Mouse (Mus musculus): Measurements from ENCODE around the gene Rasgef1b. TPM values are rescaled to one million over a fixed set of nuclear protein-coding genes. Genes with fewer than 3 reads are reported as not detected.

The Rasgef1b gene
- polyA plus RNA-seq, 1 experiment from 2014 or later, result 8.8 TPM

DNA sequence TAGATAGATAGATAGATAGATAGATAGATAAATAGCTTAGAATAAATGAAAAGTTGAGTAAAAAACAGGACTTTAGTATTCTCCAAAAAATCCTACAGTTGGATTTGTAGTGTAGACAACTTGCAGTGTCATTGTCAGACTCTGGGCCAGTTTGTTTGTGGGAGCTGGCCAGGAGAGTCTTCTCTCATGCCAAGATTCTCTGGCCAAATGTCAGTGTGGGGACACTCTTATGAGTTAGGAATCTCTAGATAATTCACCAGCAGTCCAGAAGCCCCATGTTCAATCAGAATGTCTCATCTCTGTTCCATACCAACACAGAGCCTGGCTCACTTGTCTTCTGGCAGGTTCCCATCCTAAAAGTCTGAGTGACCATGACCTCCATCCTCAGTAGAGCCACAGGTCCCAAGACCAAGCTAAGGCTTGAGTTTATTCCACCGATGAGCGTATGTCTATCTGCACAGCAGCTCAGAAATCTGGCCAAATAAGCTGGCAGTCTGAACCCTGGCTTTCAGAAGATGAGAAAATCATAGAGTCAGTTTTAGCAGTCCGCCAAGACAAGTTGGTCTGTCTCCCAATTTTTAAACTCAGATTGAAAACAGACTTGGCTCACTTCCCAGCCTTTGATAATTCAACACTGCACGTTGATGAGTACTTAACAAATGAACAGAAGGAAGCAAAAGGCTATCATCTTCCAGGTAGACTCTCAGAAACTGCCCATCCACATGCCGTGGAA is 143.5 kb downstream of the Rasgef1b start:
- H3K9me3 ChIP-seq (ENCODE audit: control insufficient read depth, low read length), result no peaks in the 10 kb centered on the region
- H3K27me3 ChIP-seq (ENCODE audit: control insufficient read depth, insufficient read depth, low read length), result 0 out of 2 replicates have a peak, but pooled peaks cover under 1% of the 10 kb centered on the region
- no peaks in the 10 kb centered on the region for H3K4me1 ChIP-seq (ENCODE audit: control insufficient read depth, insufficient read depth, low read length)
- no peak for ATAC-seq (ENCODE audit: low FRiP score, low TSS enrichment)
- no peak overlapping the region for H3K4me3 ChIP-seq (ENCODE audit: low read length)
- WGBS, result 78% methylated on average over 5 of the region's 5 CpGs
- H3K9ac ChIP-seq (ENCODE audit: low read depth, low read length), result no peak overlapping the region
- H3K27ac ChIP-seq (ENCODE audit: low read depth, low read length), result no peak overlapping the region
- H3K4me2 ChIP-seq (replicated peaks; ENCODE audit: low read depth, low read length), result no peak overlapping the region
- no peaks in the 10 kb centered on the region for H3K36me3 ChIP-seq (ENCODE audit: control insufficient read depth, insufficient read depth, low read length)

DNA sequence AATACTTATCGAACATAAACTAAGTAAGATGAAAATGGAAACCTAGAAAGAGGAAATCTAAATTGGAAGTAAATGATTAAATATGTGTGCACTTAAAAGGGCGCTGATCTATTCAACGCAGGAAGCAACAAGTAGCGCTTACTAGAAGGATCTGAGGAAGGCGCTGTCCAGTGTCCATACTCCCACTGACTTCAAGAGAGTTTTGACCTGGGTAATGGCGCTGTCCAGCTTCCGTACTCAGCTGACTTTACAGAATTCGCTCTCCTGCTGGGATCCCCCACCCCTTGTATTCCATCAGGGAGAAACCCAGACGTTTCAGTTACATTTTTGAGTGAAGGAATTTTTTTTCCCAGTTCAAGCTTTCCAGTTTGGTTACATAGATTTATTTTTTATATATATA is 144.6 kb downstream of the Rasgef1b start:
- H3K27me3 ChIP-seq (ENCODE audit: control insufficient read depth, insufficient read depth, low read length), result no peaks in the 10 kb centered on the region
- H3K9me3 ChIP-seq (ENCODE audit: control insufficient read depth, low read length), result no peaks in the 10 kb centered on the region
- H3K4me3 ChIP-seq (ENCODE audit: low read length), result no peak overlapping the region
- H3K36me3 ChIP-seq (ENCODE audit: control insufficient read depth, insufficient read depth, low read length), result no peaks in the 10 kb centered on the region
- H3K9ac ChIP-seq (ENCODE audit: low read depth, low read length), result no peak overlapping the region
- no peak overlapping the region for H3K4me2 ChIP-seq (replicated peaks; ENCODE audit: low read depth, low read length)
- ATAC-seq (ENCODE audit: low FRiP score, low TSS enrichment), result no peak
- WGBS, result 75% methylated on average over 9 of the region's 9 CpGs
- no peak overlapping the region for H3K27ac ChIP-seq (ENCODE audit: low read depth, low read length)
- no peaks in the 10 kb centered on the region for H3K4me1 ChIP-seq (ENCODE audit: control insufficient read depth, insufficient read depth, low read length)

DNA sequence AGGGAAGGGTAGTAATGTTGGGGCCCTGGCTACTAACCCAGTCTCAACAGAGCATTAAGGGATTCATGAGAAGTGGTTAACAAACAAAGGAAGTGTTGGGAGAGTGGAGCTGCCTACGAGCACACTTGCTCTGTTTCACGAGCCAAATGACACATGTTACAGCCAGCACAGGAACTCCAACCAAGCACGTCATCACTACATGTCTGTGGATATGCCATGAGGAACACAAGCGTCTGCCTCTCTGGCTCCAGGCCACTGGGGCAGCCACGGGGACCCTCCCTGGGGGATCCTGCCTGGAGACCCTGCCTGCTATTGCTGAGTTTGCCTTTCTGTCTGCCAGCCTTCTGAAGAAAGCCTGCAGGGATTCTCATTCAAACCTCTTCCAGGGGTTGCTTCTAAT is 146.8 kb downstream of the Rasgef1b start:
- Histone ChIP-seq H3K27me3 (ENCODE audit: control insufficient read depth, insufficient read depth, low read length) (no peaks in the 10 kb centered on the region), H3K4me1 (ENCODE audit: control insufficient read depth, insufficient read depth, low read length) (no peaks in the 10 kb centered on the region), H3K36me3 (ENCODE audit: control insufficient read depth, insufficient read depth, low read length) (no peaks in the 10 kb centered on the region), H3K4me3 (ENCODE audit: low read length) (no peak overlapping the region), H3K27ac (ENCODE audit: low read depth, low read length) (no peak overlapping the region), H3K4me2 (replicated peaks; ENCODE audit: low read depth, low read length) (no peak overlapping the region), H3K9me3 (ENCODE audit: control insufficient read depth, low read length) (no peaks in the 10 kb centered on the region), H3K9ac (ENCODE audit: low read depth, low read length) (no peak overlapping the region)
- 33% methylated on average over 5 of the region's 5 CpGs for WGBS
- no peak for ATAC-seq (ENCODE audit: low FRiP score, low TSS enrichment)

DNA sequence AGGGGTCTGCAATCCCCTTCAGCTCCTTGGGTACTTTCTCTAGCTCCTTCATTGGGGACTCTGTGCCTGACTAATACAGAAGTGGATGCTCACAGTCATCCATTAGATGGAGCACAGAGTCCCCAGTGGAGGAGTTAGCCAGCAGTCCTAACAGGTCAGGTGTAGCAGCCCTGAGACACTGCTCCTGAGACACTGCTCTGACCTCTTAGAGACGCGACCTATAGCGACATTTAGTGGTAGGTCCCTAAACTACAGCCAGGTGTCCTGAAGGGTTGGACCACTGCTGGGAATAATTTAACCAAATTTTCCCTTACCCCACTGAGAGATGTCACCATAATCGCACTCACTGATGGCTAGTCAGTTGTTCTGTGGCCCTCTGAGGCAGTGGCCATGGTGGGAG is 150.2 kb downstream of the Rasgef1b start:
- WGBS, result 8% methylated on average over 4 of the region's 4 CpGs
- no peak overlapping the region for H3K27ac ChIP-seq (ENCODE audit: low read depth, low read length)
- no peaks in the 10 kb centered on the region for H3K4me1 ChIP-seq (ENCODE audit: control insufficient read depth, insufficient read depth, low read length)
- H3K36me3 ChIP-seq (ENCODE audit: control insufficient read depth, insufficient read depth, low read length), result no peaks in the 10 kb centered on the region
- H3K9ac ChIP-seq (ENCODE audit: low read depth, low read length), result no peak overlapping the region
- no peak overlapping the region for H3K4me3 ChIP-seq (ENCODE audit: low read length)
- no peaks in the 10 kb centered on the region for H3K27me3 ChIP-seq (ENCODE audit: control insufficient read depth, insufficient read depth, low read length)
- no peaks in the 10 kb centered on the region for H3K9me3 ChIP-seq (ENCODE audit: control insufficient read depth, low read length)
- H3K4me2 ChIP-seq (replicated peaks; ENCODE audit: low read depth, low read length), result no peak overlapping the region
- peak; percentile 62; the same call in 1 of the 2 replicates for ATAC-seq (ENCODE audit: low FRiP score, low TSS enrichment)

DNA sequence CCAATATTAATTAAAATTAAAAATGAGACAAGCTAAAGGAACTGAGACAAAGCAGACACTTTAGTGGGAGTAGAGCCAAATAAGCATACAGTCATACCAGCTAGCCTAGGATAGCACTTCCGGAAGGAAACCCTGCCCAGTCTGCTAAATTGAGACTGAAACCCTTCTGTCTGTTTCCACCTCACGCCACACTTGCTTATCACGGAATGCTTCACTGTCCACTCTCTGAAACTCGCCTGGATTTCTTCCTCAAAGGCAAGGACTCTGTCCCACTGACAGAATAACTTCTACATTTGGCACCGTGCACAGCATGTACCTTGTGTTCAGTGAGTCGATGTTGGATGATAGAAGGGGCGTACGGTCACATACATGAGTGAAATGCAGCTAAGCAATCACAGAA is 153.0 kb downstream of the Rasgef1b start:
- Histone ChIP-seq H3K4me1 (ENCODE audit: control insufficient read depth, insufficient read depth, low read length) (no peaks in the 10 kb centered on the region), H3K4me2 (replicated peaks; ENCODE audit: low read depth, low read length) (no peak overlapping the region), H3K4me3 (ENCODE audit: low read length) (no peak overlapping the region), H3K36me3 (ENCODE audit: control insufficient read depth, insufficient read depth, low read length) (no peaks in the 10 kb centered on the region), H3K9ac (ENCODE audit: low read depth, low read length) (no peak overlapping the region), H3K27ac (ENCODE audit: low read depth, low read length) (no peak overlapping the region), H3K9me3 (ENCODE audit: control insufficient read depth, low read length) (no peaks in the 10 kb centered on the region), H3K27me3 (ENCODE audit: control insufficient read depth, insufficient read depth, low read length) (no peaks in the 10 kb centered on the region)
- 83% methylated on average over 8 of the region's 8 CpGs for WGBS
- no peak for ATAC-seq (ENCODE audit: low FRiP score, low TSS enrichment)

DNA sequence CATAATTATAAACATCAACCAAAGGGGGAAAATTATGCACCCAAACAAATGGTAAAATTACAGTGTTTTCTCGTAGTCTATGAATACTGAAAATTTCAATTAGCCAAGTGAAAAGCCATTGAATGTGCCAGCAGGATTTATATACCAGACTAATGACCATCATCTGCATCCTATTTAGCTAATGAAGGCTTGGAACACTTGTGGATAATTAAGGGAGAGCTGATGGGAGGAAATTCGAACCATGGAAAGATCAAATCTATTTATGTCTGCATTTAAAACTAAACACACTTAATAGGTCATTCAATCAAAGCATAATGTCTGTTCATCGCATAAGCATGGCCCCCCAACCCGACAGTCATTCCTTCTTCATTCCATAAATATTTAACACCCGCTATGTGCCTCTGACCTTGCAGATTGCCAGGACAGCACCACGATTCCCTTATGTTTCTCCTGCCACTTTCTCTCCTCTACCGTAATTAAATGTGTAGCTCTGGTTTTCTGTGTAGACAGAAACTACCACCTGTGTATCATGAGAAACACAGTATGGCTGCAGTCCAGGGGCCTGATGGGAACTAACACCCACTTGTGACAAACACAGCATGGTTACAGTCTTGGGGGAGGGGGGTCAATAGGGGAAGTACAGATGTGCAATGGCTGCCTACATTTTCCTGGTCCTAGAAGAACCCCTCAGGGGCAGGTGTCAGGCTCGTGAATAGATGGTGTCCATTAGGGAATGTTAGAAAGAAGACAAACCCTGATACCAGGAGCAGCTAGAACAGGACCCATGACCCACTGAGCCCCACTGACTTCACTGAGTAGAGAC is 164.2 kb downstream of the Rasgef1b start:
- no peak for ATAC-seq (ENCODE audit: low FRiP score, low TSS enrichment)
- no peak overlapping the region for H3K27ac ChIP-seq (ENCODE audit: low read depth, low read length)
- 54% methylated on average over 8 of the region's 8 CpGs for WGBS

DNA sequence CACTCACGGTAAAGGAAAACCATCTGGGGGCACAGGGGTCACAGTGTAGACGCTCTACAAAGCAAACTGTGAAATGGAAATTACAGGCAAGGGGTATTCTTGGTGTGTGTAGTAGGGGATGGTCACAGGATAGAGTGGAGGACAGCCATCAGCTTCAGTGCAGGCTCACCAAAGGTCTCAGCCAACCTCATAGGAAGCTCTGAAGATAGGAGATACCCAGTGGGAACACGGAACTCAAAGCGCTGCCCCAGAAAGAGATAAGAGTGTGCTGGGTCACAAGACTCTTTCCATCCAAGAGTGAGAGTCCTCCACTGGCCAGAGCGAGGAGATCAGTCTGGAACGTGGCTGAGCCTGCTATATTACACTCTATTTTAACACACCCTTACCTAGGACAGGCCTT is 166.8 kb downstream of the Rasgef1b start:
- H3K27ac ChIP-seq (ENCODE audit: low read depth, low read length), result no peak overlapping the region
- H3K4me3 ChIP-seq (ENCODE audit: low read length), result no peak overlapping the region
- ATAC-seq (ENCODE audit: low FRiP score, low TSS enrichment), result no peak
- whole genome bisulfite sequencing, result 73% methylated on average over 6 of the region's 6 CpGs
- H3K27me3 ChIP-seq (ENCODE audit: control insufficient read depth, insufficient read depth, low read length), result no peaks in the 10 kb centered on the region
- H3K4me1 ChIP-seq (ENCODE audit: control insufficient read depth, insufficient read depth, low read length), result no peaks in the 10 kb centered on the region
- H3K9me3 ChIP-seq (ENCODE audit: control insufficient read depth, low read length), result no peaks in the 10 kb centered on the region
- no peaks in the 10 kb centered on the region for H3K36me3 ChIP-seq (ENCODE audit: control insufficient read depth, insufficient read depth, low read length)
- H3K4me2 ChIP-seq (replicated peaks; ENCODE audit: low read depth, low read length), result no peak overlapping the region
- no peak overlapping the region for H3K9ac ChIP-seq (ENCODE audit: low read depth, low read length)

More for the DNA sequence above, 164.2 kb downstream of the Rasgef1b start:
- Histone ChIP-seq H3K36me3 (ENCODE audit: control insufficient read depth, insufficient read depth, low read length) (no peaks in the 10 kb centered on the region), H3K9me3 (ENCODE audit: control insufficient read depth, low read length) (no peaks in the 10 kb centered on the region), H3K27me3 (ENCODE audit: control insufficient read depth, insufficient read depth, low read length) (no peaks in the 10 kb centered on the region), H3K4me2 (replicated peaks; ENCODE audit: low read depth, low read length) (no peak overlapping the region), H3K4me1 (ENCODE audit: control insufficient read depth, insufficient read depth, low read length) (no peaks in the 10 kb centered on the region), H3K4me3 (ENCODE audit: low read length) (no peak overlapping the region), H3K9ac (ENCODE audit: low read depth, low read length) (no peak overlapping the region)

DNA sequence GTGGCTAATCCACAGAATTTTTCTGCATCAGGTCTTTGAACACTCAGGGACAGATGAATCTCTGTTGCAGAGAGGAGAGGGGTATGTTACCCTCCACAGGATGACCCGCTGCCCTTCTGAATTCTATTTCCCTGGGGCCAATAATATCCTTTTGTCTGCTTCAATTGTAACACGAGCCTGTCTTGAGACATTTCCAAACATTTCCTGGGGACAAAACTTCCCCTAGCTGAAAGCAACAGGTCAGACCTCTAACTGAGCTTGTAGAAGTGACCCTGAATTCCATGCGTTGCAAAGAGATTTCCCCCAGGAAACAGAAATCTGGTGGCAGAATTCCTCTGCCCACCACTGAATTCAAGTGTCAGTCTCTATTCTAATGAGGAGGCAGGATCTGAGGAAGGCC is 169.1 kb downstream of the Rasgef1b start:
- no peaks in the 10 kb centered on the region for H3K9me3 ChIP-seq (ENCODE audit: control insufficient read depth, low read length)
- no peak overlapping the region for H3K4me3 ChIP-seq (ENCODE audit: low read length)
- H3K4me1 ChIP-seq (ENCODE audit: control insufficient read depth, insufficient read depth, low read length), result no peaks in the 10 kb centered on the region
- 23% methylated on average over 3 of the region's 3 CpGs for WGBS
- no peak overlapping the region for H3K4me2 ChIP-seq (replicated peaks; ENCODE audit: low read depth, low read length)
- H3K36me3 ChIP-seq (ENCODE audit: control insufficient read depth, insufficient read depth, low read length), result no peaks in the 10 kb centered on the region
- no peaks in the 10 kb centered on the region for H3K27me3 ChIP-seq (ENCODE audit: control insufficient read depth, insufficient read depth, low read length)
- ATAC-seq (ENCODE audit: low FRiP score, low TSS enrichment), result no peak
- no peak overlapping the region for H3K27ac ChIP-seq (ENCODE audit: low read depth, low read length)
- no peak overlapping the region for H3K9ac ChIP-seq (ENCODE audit: low read depth, low read length)

DNA sequence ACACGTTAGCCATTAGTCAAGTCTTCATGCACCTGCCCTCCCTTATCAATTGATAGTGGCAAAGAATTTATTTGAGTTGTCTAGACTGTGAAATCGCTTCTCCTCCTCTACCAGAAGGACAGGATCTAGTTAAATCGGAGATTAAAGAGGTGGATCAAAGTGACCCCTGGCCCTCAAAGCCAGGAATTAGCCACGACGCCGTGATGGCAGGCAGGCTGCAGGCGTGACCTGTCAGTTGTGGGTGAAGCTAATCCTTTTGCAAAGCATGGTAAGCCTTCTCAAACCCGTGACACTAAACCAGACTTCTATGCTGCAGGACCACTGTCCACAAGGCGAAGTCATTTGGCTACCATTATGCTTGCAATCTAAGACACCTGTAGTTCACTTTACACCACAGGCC is 170.6 kb downstream of the Rasgef1b start:
- ATAC-seq (ENCODE audit: low FRiP score, low TSS enrichment), result no peak
- WGBS, result 59% methylated on average over 9 of the region's 9 CpGs

More for the DNA sequence above, 170.6 kb downstream of the Rasgef1b start:
- Histone ChIP-seq H3K9ac (ENCODE audit: low read depth, low read length) (no peak overlapping the region), H3K4me1 (ENCODE audit: control insufficient read depth, insufficient read depth, low read length) (no peaks in the 10 kb centered on the region), H3K4me2 (replicated peaks; ENCODE audit: low read depth, low read length) (no peak overlapping the region), H3K36me3 (ENCODE audit: control insufficient read depth, insufficient read depth, low read length) (no peaks in the 10 kb centered on the region), H3K27me3 (ENCODE audit: control insufficient read depth, insufficient read depth, low read length) (no peaks in the 10 kb centered on the region), H3K9me3 (ENCODE audit: control insufficient read depth, low read length) (no peaks in the 10 kb centered on the region), H3K27ac (ENCODE audit: low read depth, low read length) (no peak overlapping the region), H3K4me3 (ENCODE audit: low read length) (no peak overlapping the region)

Measured in kidney, embryonic 14.5 days (tissue).